9 mouse cellular contexts compared by ENCODE assay signal in the genomic region with DNA sequence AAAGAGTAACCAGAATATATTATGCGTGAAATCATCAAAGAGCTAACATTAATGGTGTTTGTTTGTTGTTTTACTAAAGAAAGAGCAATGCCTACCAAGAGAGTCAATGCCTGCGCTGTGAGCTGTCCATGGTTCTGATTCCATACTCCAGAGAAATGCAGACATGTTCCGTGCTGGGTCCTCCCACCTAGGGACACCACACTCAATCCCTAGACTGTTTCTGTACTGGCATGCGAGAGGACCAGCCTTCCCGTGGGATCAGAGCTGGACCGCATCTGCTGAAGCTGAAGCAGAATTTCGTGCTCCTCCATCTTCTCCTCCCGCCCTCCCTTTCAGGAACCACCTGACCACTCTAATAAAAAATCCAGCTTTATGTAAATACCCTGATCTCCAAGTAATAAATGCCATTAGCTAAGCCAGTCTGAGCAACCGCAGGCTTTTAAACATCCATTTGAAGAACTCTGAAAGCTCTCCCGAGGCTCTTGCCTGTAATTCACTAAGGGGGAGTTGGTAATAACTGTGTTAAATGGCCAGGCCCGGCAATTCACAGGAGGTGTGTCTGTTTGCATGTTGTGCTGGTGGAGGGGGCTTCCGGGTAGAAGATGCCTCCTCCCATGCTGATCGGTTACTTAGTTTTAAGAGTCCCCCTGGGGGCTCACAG. TPM values are rescaled to one million over a fixed set of nuclear protein-coding genes. Genes with fewer than 3 reads are reported as not detected.
A peak's percentile ranks its signal among the peaks of the same experiment; 100 is the strongest.
DNase-seq lines count a peak whose midpoint lies in the region; ATAC-seq and TF ChIP-seq lines count a peak whose summit lies in the region.
"Had no signal": no experiment of that assay in that cellular context is flagged by ENCODE, and none has a peak within 500 bp of the region (broad histone marks: within the 10 kb centered on the region; RNA-seq: fewer than 3 reads in every experiment).

No protein-coding gene starts in this region.

- peak; percentile 87 for DNase-seq in heart, embryonic 10.5 days (ENCODE audit: low spot score)
- peak; percentile 92 for DNase-seq in embryo, embryonic 10 days (ENCODE audit: low spot score)
- DNase-seq in hindbrain, postnatal 0 days (ENCODE audit: low spot score): peak; percentile 56
- peak; percentile 95 for DNase-seq in lung, embryonic 14.5 days
- peak; percentile 84 for DNase-seq in retina, embryonic 14.5 days (ENCODE audit: low spot score)
- no peak for DNase-seq in layer of hippocampus, adult 9-10 months (ENCODE audit: low spot score)

- no peaks in the 10 kb centered on the region for H3K9me3 ChIP-seq in heart, embryonic 10.5 days
- no peaks in the 10 kb centered on the region for H3K9me3 ChIP-seq in heart, embryonic 11.5 days (replicated peaks; ENCODE audit: control insufficient read depth, low read length)
- H3K9me3 ChIP-seq in hindbrain, postnatal 0 days (ENCODE audit: low read length): no peaks in the 10 kb centered on the region
- no peaks in the 10 kb centered on the region for H3K9me3 ChIP-seq in lung, embryonic 14.5 days (ENCODE audit: low read depth, low read length)
- H3K9me3 ChIP-seq: heart, embryonic 15.5 days had no signal

- no peak for ATAC-seq in heart, embryonic 11.5 days (replicated peaks; ENCODE audit: insufficient number of reproducible peaks, low FRiP score, low TSS enrichment)
- peak; percentile 38; the same call in 1 of the 2 replicates for ATAC-seq in hindbrain, postnatal 0 days
- ATAC-seq in lung, embryonic 14.5 days (ENCODE audit: insufficient read depth): peak; percentile 63; the same call in 1 of the 2 replicates
- no peak for ATAC-seq in inflammation-experienced regulatory T-cells, adult 6 months

- 31% methylated on average over 13 of the region's 13 CpGs for WGBS in heart, embryonic 10.5 days
- WGBS in heart, embryonic 11.5 days (ENCODE audit: insufficient replicate concordance): 26% methylated on average over 13 of the region's 13 CpGs
- WGBS in hindbrain, postnatal 0 days: 23% methylated on average over 13 of the region's 13 CpGs
- 27% methylated on average over 13 of the region's 13 CpGs for WGBS in lung, embryonic 14.5 days

- no peak overlapping the region for H3K27ac ChIP-seq in heart, embryonic 10.5 days
- H3K27ac ChIP-seq in heart, embryonic 11.5 days (ENCODE audit: low read depth, low read length): no peak overlapping the region
- H3K27ac ChIP-seq in hindbrain, postnatal 0 days: no peak overlapping the region
- H3K27ac ChIP-seq in lung, embryonic 14.5 days (ENCODE audit: low read depth): no peak overlapping the region
- H3K27ac ChIP-seq: heart, embryonic 15.5 days had no signal

- TF ChIP-seq CTCF in hindbrain, postnatal 0 days (IDR thresholded peaks at IDR 0.05; ENCODE audit: low read depth): no peak
- TF ChIP-seq CTCF in lung, embryonic 14.5 days (IDR thresholded peaks at IDR 0.05; ENCODE audit: low read depth): no peak

- no peak overlapping the region for H3K4me3 ChIP-seq in heart, embryonic 10.5 days
- H3K4me3 ChIP-seq in heart, embryonic 11.5 days (ENCODE audit: low read depth, low read length): no peak overlapping the region
- H3K4me3 ChIP-seq in hindbrain, postnatal 0 days (ENCODE audit: low read length): no peak overlapping the region
- no peak overlapping the region for H3K4me3 ChIP-seq in lung, embryonic 14.5 days (ENCODE audit: low read depth, low read length)
- H3K4me3 ChIP-seq: heart, embryonic 15.5 days had no signal

- no peaks in the 10 kb centered on the region for H3K36me3 ChIP-seq in heart, embryonic 10.5 days
- no peaks in the 10 kb centered on the region for H3K36me3 ChIP-seq in heart, embryonic 11.5 days (ENCODE audit: control insufficient read depth, insufficient read depth, low read length)
- no peaks in the 10 kb centered on the region for H3K36me3 ChIP-seq in hindbrain, postnatal 0 days (ENCODE audit: insufficient read depth, low read length)
- H3K36me3 ChIP-seq in lung, embryonic 14.5 days (ENCODE audit: insufficient read depth): no peaks in the 10 kb centered on the region
- H3K36me3 ChIP-seq: heart, embryonic 15.5 days had no signal

- no peak overlapping the region for H3K9ac ChIP-seq in heart, embryonic 11.5 days (ENCODE audit: low read depth, low read length)
- H3K9ac ChIP-seq in hindbrain, postnatal 0 days (replicated peaks; ENCODE audit: low read length): no peak overlapping the region
- no peak overlapping the region for H3K9ac ChIP-seq in lung, embryonic 14.5 days
- H3K9ac ChIP-seq: heart, embryonic 15.5 days had no signal

- peaks cover 34% of the 10 kb centered on the region for H3K27me3 ChIP-seq in heart, embryonic 10.5 days (ENCODE audit: insufficient read depth, poor library complexity, severe bottlenecking)
- H3K27me3 ChIP-seq in heart, embryonic 11.5 days (ENCODE audit: control insufficient read depth, insufficient read depth, low read length): peaks cover 4% of the 10 kb centered on the region
- H3K27me3 ChIP-seq in hindbrain, postnatal 0 days (ENCODE audit: insufficient read depth, low read length): no peaks in the 10 kb centered on the region
- no peaks in the 10 kb centered on the region for H3K27me3 ChIP-seq in lung, embryonic 14.5 days (ENCODE audit: insufficient read depth, low read length)

- no peak overlapping the region for H3K4me2 ChIP-seq in heart, embryonic 11.5 days
- no peak overlapping the region for H3K4me2 ChIP-seq in hindbrain, postnatal 0 days (ENCODE audit: low read depth, low read length)
- no peak overlapping the region for H3K4me2 ChIP-seq in lung, embryonic 14.5 days
- H3K4me2 ChIP-seq: heart, embryonic 15.5 days had no signal

- no peaks in the 10 kb centered on the region for H3K4me1 ChIP-seq in heart, embryonic 10.5 days
- H3K4me1 ChIP-seq in heart, embryonic 11.5 days (ENCODE audit: control insufficient read depth, insufficient read depth, low read length): no peaks in the 10 kb centered on the region
- no peaks in the 10 kb centered on the region for H3K4me1 ChIP-seq in hindbrain, postnatal 0 days (ENCODE audit: insufficient read depth, low read length)
- no peaks in the 10 kb centered on the region for H3K4me1 ChIP-seq in lung, embryonic 14.5 days (ENCODE audit: insufficient read depth)
- H3K4me1 ChIP-seq: heart, embryonic 15.5 days had no signal

RNA-seq across cellular contexts. Expression of a gene that starts 40.0 kb away (rescaled TPM):
- not detected in 2 replicates for polyA plus RNA-seq in heart, embryonic 10.5 days (2016; fragmentation: Nextera tagmentation; extraction: Ambion mirVana)
- 0.07 and 0.10 TPM in 2 replicates for polyA plus RNA-seq in heart, embryonic 11.5 days (2014; fragmentation: Nextera tagmentation; extraction: Ambion mirVana)
- total RNA-seq in hindbrain, postnatal 0 days (2014; rRNA removed): 70.4 and 79.8 TPM in 2 replicates
- polyA plus RNA-seq in hindbrain, postnatal 0 days (2015; fragmentation: Nextera tagmentation; extraction: Ambion mirVana): 16.5 and 16.7 TPM in 2 replicates
- not detected in 2 replicates for polyA plus RNA-seq in lung, embryonic 14.5 days (2014; fragmentation: Nextera tagmentation; extraction: Ambion mirVana)
- polyA plus RNA-seq in inflammation-experienced regulatory T-cells, adult 6 months (2017; shearing (Covaris generic)): not detected
- polyA plus RNA-seq: heart, embryonic 15.5 days had no signal

RNA-seq across cellular contexts. Expression of a gene that starts 54.1 kb away (rescaled TPM):
- 8.5 and 12.7 TPM in 2 replicates for polyA plus RNA-seq in heart, embryonic 10.5 days (2016; fragmentation: Nextera tagmentation; extraction: Ambion mirVana)
- 8.7 and 8.8 TPM in 2 replicates for polyA plus RNA-seq in heart, embryonic 11.5 days (2014; fragmentation: Nextera tagmentation; extraction: Ambion mirVana)
- 18.0 and 25.4 TPM in 2 replicates for total RNA-seq in hindbrain, postnatal 0 days (2014; rRNA removed)
- 8.0 and 8.6 TPM in 2 replicates for polyA plus RNA-seq in hindbrain, postnatal 0 days (2015; fragmentation: Nextera tagmentation; extraction: Ambion mirVana)
- polyA plus RNA-seq in lung, embryonic 14.5 days (2014; fragmentation: Nextera tagmentation; extraction: Ambion mirVana): 12.5 and 15.5 TPM in 2 replicates
- polyA plus RNA-seq in inflammation-experienced regulatory T-cells, adult 6 months (2017; shearing (Covaris generic)): 1 to 10 TPM; 2.5 to 5.2 (median 2.8) TPM

RNA-seq across cellular contexts. Expression of a gene that starts 58.0 kb away (rescaled TPM):
- not detected in 2 replicates for polyA plus RNA-seq in heart, embryonic 10.5 days (2016; fragmentation: Nextera tagmentation; extraction: Ambion mirVana)
- polyA plus RNA-seq in heart, embryonic 11.5 days (2014; fragmentation: Nextera tagmentation; extraction: Ambion mirVana): not detected in 2 replicates
- total RNA-seq in hindbrain, postnatal 0 days (2014; rRNA removed): 1.4 and 2.4 TPM in 2 replicates
- 0.64 and 1.0 TPM in 2 replicates for polyA plus RNA-seq in hindbrain, postnatal 0 days (2015; fragmentation: Nextera tagmentation; extraction: Ambion mirVana)
- polyA plus RNA-seq in lung, embryonic 14.5 days (2014; fragmentation: Nextera tagmentation; extraction: Ambion mirVana): not detected in 2 replicates
- not detected for polyA plus RNA-seq in inflammation-experienced regulatory T-cells, adult 6 months (2017; shearing (Covaris generic))
- polyA plus RNA-seq: heart, embryonic 15.5 days had no signal

Comparison
In these comparisons a context has a peak if more than half of its experiments do, and no peak if none do; other contexts are left out.
1. ATAC-seq: peak in hindbrain, postnatal 0 days (single experiment) and lung, embryonic 14.5 days (single experiment); none in heart, embryonic 11.5 days (single experiment) and inflammation-experienced regulatory T-cells, adult 6 months (single experiment).
2. RNA of a gene that starts 40.0 kb away (polyA plus RNA-seq): 16.5 to 16.7 TPM in hindbrain, postnatal 0 days; 0.07 to 0.10 TPM in heart, embryonic 11.5 days, not detected in heart, embryonic 10.5 days, not detected in lung, embryonic 14.5 days and not detected in inflammation-experienced regulatory T-cells, adult 6 months; every median in the first group is over 10 times any median in the second.